Mouse (Mus musculus) urinary bladder, postnatal 0 days (tissue): ENCODE data around the gene Tmem100. TPM values are rescaled to one million over a fixed set of nuclear protein-coding genes. Genes with fewer than 3 reads are reported as not detected.

Experiments used
- polyA plus RNA-seq: library from polyadenylated mRNA; unstranded; fragments of >200 nt; fragmentation: Nextera tagmentation; extraction: Ambion mirVana; gene quantifications from 2 replicates; pipeline ENCODE4 v1.2.1, GENCODE M21; 2015

The Tmem100 gene
- polyA plus RNA-seq, result 7.2 and 9.1 TPM in 2 replicates

DNA sequence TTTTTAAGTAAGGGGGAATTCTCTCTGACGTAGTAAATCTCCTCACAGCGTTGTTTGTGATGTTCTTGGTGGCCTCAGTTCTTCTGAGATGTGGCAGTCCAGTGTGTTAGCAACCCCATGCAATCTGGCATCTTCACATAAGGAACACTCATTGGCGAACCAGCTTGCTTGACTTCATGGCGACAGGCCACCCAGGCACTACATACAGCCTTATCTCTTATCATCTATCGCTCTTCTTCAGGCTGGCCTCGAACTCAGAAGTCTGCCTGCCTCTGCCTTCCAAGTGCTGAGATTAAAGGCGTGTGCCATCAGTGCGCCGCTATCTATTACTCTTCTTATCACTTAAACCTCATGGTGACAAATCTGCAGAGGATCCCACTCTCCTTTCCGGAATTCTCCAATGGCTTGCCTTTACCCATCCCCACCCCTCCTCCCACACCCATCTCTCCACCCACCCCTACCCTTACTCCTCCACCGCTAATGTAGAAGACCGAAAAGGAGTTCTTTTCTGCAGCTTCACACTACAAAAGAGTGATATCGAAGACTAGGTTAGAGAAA, at the start of gene Tmem100:
TSS of gene Tmem100 (plus strand) at position 508 of the 558 bp plus-strand sequence.

DNA sequence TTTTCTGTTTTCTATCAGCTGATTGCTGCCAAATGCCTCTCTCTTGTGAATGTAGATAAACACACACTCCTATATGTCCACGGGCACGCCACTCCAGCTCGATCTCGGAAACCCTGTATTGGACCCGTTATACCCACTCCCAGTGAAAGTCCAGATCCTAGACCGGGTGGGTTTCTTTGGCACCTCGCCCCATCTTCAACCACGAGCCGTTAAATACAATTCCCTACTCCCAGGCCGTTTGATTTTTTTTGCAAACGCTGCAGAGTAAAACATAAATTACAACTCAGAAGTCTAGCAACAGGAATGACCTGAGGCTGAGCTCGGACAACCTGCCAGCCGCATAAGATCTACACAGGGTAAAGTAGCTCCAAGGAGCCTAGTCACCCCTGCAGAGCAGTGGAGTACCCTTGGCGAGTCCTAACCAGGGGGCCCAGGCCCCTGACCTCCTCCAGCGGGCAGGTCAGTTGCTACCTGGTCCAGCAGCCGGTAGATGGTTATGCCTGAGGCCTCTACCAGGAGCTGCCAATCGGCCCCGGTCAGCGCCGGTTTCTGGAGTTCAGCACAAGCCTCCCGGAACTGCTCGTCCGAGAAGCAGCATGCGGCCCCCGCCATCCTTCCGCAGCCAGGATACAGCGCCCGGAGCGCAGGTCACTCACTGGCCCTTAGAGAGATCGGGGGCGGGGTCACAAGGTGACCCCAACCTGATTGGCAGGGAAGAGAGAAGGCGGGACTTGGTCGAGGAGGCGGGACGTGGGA, 27.7 kb upstream of the Tmem100 start, which contains the start of gene Pctp:
TSS of gene Pctp (minus strand) at position 664 of the 756 bp plus-strand sequence.

Other genes with a start within 250 kb of the Tmem100 start
- 6.5 and 6.7 TPM in 2 replicates for gene Pctp, start 27.5 kb upstream of the Tmem100 start, polyA plus RNA-seq
- gene Gm45716, start 157.3 kb downstream of the Tmem100 start, polyA plus RNA-seq, result 8.8 and 9.3 TPM in 2 replicates
- 39.2 and 44.9 TPM in 2 replicates for gene Mmd, start 219.1 kb downstream of the Tmem100 start, polyA plus RNA-seq